Mouse (Mus musculus) E14TG2a.4 (cell line): Measurements from ENCODE around the gene Huwe1.

Experiments used
- H3K27me3 ChIP-seq: 2 replicates; pipeline ENCODE4 v1.6.1; 2014; ENCODE audit warnings: low read length, control low read depth; ENCODE audit not compliant: insufficient read depth
- H3K36me3 ChIP-seq: 2 replicates; pipeline ENCODE4 v1.6.1; 2014; ENCODE audit warnings: low read length, control low read depth; ENCODE audit not compliant: insufficient read depth
- H3K4me1 ChIP-seq: replicated peaks from 2 replicates; pipeline ENCODE4 v1.6.1; 2014; ENCODE audit warnings: low read depth, low read length, control low read depth
- H3K4me3 ChIP-seq: replicated peaks from 2 replicates; pipeline ENCODE4 v1.5.1; 2014; ENCODE audit warnings: mild to moderate bottlenecking, low read length
- H3K9me3 ChIP-seq: 2 replicates; pipeline ENCODE4 v1.6.1; 2014; ENCODE audit warnings: low read length, control low read depth
- CTCF ChIP-seq: conservative IDR thresholded peaks from 2 replicates; pipeline ENCODE4 v1.5.1; 2014; ENCODE audit warnings: low read length
- NANOG ChIP-seq: IDR thresholded peaks from 2 replicates; pipeline ENCODE4 v1.6.1; 2014; ENCODE audit warnings: borderline replicate concordance, low read length, mixed read lengths
- POU5F1 ChIP-seq: IDR thresholded peaks from 2 replicates; pipeline ENCODE4 v1.6.1; 2014; ENCODE audit warnings: low read length, borderline replicate concordance

Huwe1 gene

GRCm38 (mm10) chrX:151912267-151912666 lies 111.7 kb downstream of the Huwe1 start:
- H3K36me3 ChIP-seq, result peaks cover 98% of the 10 kb centered on the region
- H3K4me1 ChIP-seq, result no peaks in the 10 kb centered on the region
- H3K27me3 ChIP-seq, result no peaks in the 10 kb centered on the region
- no peak for TF ChIP-seq CTCF
- no peak for TF ChIP-seq POU5F1
- no peak for TF ChIP-seq NANOG
- no peaks in the 10 kb centered on the region for H3K9me3 ChIP-seq
- no peak overlapping the region for H3K4me3 ChIP-seq

- Histone ChIP-seq H3K4me3 (no peak overlapping the region), H3K4me1 (no peaks in the 10 kb centered on the region), H3K27me3 (no peaks in the 10 kb centered on the region), H3K36me3 (peaks cover 97% of the 10 kb centered on the region), H3K9me3 (no peaks in the 10 kb centered on the region)
- TF ChIP-seq POU5F1 (no peak), CTCF (no peak), NANOG (no peak)
Measured at GRCm38 (mm10) chrX:151929390-151929789, 128.8 kb downstream of the Huwe1 start.

- no peak for TF ChIP-seq NANOG
- no peak for TF ChIP-seq POU5F1
- TF ChIP-seq CTCF, result no peak
- Histone ChIP-seq H3K9me3 (no peaks in the 10 kb centered on the region), H3K4me1 (no peaks in the 10 kb centered on the region), H3K36me3 (peaks cover 17% of the 10 kb centered on the region), H3K4me3 (no peak overlapping the region), H3K27me3 (no peaks in the 10 kb centered on the region)
Measured at GRCm38 (mm10) chrX:151938852-151939251, 138.2 kb downstream of the Huwe1 start.

GRCm38 (mm10) chrX:151946986-151947385 lies 146.4 kb downstream of the Huwe1 start:
- no peak overlapping the region for H3K4me3 ChIP-seq
- no peaks in the 10 kb centered on the region for H3K9me3 ChIP-seq
- TF ChIP-seq POU5F1, result no peak
- TF ChIP-seq CTCF, result no peak
- TF ChIP-seq NANOG, result no peak
- no peaks in the 10 kb centered on the region for H3K27me3 ChIP-seq
- no peaks in the 10 kb centered on the region for H3K4me1 ChIP-seq
- H3K36me3 ChIP-seq, result no peaks in the 10 kb centered on the region

DNA sequence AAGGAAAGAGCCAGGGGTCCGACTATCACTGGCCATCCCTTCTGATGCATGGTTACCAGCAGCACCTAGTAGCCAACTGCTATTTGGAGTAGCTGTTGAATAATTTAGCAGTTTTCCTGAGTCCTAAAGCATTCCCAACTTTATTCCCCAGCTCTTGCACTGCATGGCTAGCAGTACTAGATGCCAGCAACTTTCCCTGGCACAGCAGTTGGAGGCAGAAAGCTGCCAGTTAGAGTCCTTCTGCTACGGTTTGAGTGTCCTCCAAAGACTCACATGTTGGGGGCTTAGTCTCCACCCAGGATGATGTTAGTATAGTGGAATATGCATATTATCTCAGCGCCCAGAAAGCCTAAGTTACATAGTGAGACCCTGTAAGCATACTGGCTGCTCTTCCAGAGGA lies 147.2 kb downstream of the Huwe1 start:
- H3K27me3 ChIP-seq, result no peaks in the 10 kb centered on the region
- no peak for TF ChIP-seq NANOG
- no peak for TF ChIP-seq CTCF
- TF ChIP-seq POU5F1, result no peak
- H3K36me3 ChIP-seq, result no peaks in the 10 kb centered on the region
- H3K4me1 ChIP-seq, result no peaks in the 10 kb centered on the region
- H3K9me3 ChIP-seq, result no peaks in the 10 kb centered on the region
- H3K4me3 ChIP-seq, result no peak overlapping the region

DNA sequence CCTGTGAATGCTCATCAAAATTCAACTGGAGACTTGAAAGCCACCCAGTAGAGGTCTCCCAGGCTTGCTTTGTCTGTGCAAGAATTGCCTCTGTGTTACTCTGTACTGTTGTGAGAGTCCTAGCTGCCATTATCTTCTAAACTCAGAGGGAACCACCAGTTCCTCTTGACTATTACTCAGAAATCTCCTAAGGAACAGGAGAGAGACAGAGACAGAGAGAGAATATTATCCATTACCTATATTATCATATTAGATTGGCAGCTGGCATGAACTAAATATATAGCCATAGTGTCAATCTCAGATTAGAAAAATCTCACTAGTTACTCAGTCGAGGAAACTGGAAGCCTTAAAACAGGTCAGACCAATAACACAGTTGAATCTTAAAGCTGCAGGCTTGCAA lies 149.6 kb downstream of the Huwe1 start:
- Histone ChIP-seq H3K27me3 (no peaks in the 10 kb centered on the region), H3K9me3 (no peaks in the 10 kb centered on the region), H3K4me3 (no peak overlapping the region), H3K4me1 (no peaks in the 10 kb centered on the region), H3K36me3 (no peaks in the 10 kb centered on the region)
- TF ChIP-seq CTCF (no peak), POU5F1 (no peak), NANOG (no peak)

DNA sequence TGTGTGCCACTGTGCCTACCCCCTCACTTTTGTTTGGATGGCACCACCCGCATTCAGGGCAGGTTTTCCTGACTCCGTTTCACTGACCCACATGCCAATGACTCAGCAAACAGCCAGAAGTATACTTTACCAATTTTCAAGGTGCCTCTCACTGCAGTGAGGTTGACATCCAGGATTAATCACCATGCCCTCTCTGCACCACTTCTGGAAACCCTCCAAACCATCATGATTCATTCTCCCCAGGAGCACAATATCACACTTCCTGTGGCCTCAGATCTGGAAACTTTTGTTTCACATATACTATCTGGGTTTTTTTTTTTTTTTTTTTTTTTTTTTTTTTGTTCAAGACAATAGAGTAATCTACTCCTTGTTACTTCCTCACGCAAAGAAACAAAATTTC lies 150.6 kb downstream of the Huwe1 start:
- Histone ChIP-seq H3K4me3 (no peak overlapping the region), H3K9me3 (no peaks in the 10 kb centered on the region), H3K4me1 (no peaks in the 10 kb centered on the region), H3K36me3 (no peaks in the 10 kb centered on the region), H3K27me3 (no peaks in the 10 kb centered on the region)
- TF ChIP-seq POU5F1, result no peak
- TF ChIP-seq NANOG, result no peak
- TF ChIP-seq CTCF, result no peak
